Mouse (Mus musculus): Measurements from ENCODE around the gene Adgrb3. TPM values are rescaled to one million over a fixed set of nuclear protein-coding genes. Genes with fewer than 3 reads are reported as not detected.

Gene Adgrb3
- total RNA-seq, 2 experiments from 2014 or later: not detected

GRCm38 (mm10) chr1:25317142-25317541 is 512.4 kb downstream of the Adgrb3 start:
- no peak for ATAC-seq (ENCODE audit: poor library complexity, severe bottlenecking)

GRCm38 (mm10) chr1:25312344-25312743 is 517.2 kb downstream of the Adgrb3 start:
- ATAC-seq (ENCODE audit: poor library complexity, severe bottlenecking): no peak

DNA sequence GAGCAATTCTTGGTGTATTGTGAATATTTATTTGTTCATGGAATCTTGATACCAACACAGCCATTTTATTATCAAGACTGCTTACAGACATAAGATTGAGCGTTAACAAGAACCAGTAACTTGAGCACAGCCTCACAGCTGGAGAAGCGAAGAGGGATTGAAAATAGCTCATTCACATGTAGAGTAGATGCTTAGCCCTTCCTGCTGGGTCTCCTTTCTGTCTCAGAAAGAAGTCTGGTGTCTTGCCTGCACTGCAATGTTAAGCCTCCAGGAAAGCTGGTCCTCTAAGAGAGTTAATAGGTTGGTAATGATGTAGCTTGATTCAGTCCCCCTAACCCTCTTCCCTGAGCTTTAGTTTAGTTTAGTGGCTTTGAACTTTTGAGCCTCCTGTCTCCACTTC is 519.4 kb downstream of the Adgrb3 start:
- no peak for ATAC-seq (ENCODE audit: poor library complexity, severe bottlenecking)

DNA sequence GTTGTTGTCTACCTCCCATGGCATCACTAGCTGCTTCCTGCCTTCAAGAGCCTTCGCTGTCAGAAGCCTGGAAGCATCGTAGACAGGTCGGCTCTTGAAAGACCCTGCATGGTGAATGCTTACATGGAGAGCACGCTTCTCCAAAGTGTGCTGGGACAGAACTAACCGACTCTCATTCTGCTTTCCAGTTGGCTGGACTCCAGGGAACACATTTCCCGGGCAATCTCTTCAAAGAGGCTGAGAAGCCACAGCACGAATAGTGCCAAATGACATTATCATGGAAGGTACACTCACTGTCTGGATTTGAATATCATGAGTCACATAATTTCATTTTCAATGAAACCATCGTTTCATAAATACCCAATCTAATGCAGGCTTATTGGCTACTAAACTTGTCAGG is 548.0 kb downstream of the Adgrb3 start:
- no peak for ATAC-seq (ENCODE audit: poor library complexity, severe bottlenecking)

GRCm38 (mm10) chr1:25250562-25250961 is 578.9 kb downstream of the Adgrb3 start:
- ATAC-seq (ENCODE audit: poor library complexity, severe bottlenecking): no peak

DNA sequence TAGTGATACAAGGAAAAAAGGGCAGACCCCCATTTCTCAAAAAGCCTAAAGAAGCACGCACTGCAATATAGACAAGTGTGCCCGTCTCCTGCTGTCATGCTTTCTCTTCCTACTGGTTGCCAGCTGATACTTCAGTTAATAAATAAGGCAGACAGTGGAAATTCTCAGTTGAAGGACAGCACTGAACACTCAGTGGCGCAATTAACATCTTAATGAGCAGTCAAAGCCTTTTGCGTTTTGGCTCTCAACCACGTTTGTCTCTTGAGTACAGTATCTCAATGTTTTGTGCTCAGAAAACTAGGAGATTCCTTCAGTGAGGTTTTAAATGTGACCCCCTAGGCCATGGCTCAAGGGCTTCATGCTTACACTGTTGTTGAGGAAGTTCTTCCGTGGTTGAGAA is 587.1 kb downstream of the Adgrb3 start:
- no peak for ATAC-seq (ENCODE audit: poor library complexity, severe bottlenecking)

- ATAC-seq (ENCODE audit: poor library complexity, severe bottlenecking): no peak
Observed at GRCm38 (mm10) chr1:25229245-25229750, 600.2 kb downstream of the Adgrb3 start.

- no peak for ATAC-seq (ENCODE audit: poor library complexity, severe bottlenecking)
Observed at GRCm38 (mm10) chr1:25228381-25229244, 600.9 kb downstream of the Adgrb3 start.

GRCm38 (mm10) chr1:25227880-25228279 is 601.6 kb downstream of the Adgrb3 start:
- no peak for ATAC-seq (ENCODE audit: poor library complexity, severe bottlenecking)

DNA sequence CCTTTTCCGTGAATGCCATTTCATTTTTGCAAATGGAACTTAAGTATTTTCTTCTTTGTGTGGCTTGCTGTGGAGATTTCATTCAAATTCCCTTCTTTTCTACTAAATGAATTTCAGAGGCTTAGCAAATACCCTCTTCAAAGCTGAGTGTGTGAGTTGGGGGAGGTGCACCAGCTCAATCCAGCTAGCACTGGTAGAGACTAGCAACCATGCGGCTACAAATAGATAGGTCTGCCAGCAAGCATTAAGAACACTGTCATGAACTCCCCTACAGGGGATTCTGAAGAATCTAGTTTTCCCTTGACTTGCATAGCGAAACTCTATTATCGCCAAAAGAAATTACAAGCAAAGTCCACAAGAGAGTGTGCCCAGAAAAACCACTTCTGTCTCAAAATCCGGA is 624.9 kb downstream of the Adgrb3 start:
- no peak for ATAC-seq (ENCODE audit: poor library complexity, severe bottlenecking)

- no peak for ATAC-seq (ENCODE audit: poor library complexity, severe bottlenecking)
Observed at GRCm38 (mm10) chr1:25199392-25199791, 630.1 kb downstream of the Adgrb3 start.

- ATAC-seq (ENCODE audit: poor library complexity, severe bottlenecking): no peak
Observed at GRCm38 (mm10) chr1:25191986-25192385, 637.5 kb downstream of the Adgrb3 start.

- no peak for ATAC-seq (ENCODE audit: poor library complexity, severe bottlenecking)
Observed at GRCm38 (mm10) chr1:25189261-25189660, 640.2 kb downstream of the Adgrb3 start.

DNA sequence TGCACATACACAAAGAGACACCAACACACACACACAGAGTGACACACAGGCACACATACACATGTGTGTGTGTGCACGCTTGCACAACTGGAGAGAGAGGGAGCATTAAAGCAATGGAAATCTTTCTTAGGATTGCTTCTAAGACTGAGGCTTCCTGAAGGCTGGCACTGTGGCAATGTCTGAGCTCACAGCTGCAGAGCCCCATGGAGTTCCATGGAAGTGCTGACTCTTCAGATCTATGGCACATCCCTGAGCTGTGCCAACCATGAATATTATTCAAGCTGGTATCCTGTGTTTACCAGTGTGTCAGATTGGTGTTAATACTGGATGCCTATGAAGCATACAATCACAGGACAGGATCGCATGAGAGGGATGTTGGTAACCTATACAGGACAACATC is 643.6 kb downstream of the Adgrb3 start:
- no peak for ATAC-seq (ENCODE audit: poor library complexity, severe bottlenecking)

GRCm38 (mm10) chr1:25181881-25182280 is 647.6 kb downstream of the Adgrb3 start:
- ATAC-seq (ENCODE audit: poor library complexity, severe bottlenecking): no peak

DNA sequence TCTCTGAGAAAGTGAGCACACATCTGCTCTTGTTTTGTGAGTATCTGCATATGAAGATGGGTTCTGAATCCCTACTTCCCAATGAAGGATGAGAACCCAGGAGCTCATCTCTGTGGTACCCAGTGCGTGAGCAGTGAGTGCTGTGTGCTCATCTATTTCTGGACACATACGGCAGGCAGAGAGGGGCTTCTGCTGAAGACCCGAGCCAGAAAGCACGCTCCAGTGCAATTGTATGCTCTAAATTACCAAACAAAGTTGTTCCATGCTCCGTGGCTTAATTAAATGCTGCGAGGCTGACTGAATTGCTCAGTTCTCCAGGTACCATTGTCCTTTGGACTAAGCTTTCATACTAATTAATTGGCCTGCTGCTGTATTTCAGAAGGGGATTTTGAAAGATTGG is 648.9 kb downstream of the Adgrb3 start:
- no peak for ATAC-seq (ENCODE audit: poor library complexity, severe bottlenecking)

GRCm38 (mm10) chr1:25179860-25180582 is 649.5 kb downstream of the Adgrb3 start:
- ATAC-seq (ENCODE audit: poor library complexity, severe bottlenecking): no peak

- no peak for ATAC-seq (ENCODE audit: poor library complexity, severe bottlenecking)
Observed at GRCm38 (mm10) chr1:25178347-25179130, 651.0 kb downstream of the Adgrb3 start.

- ATAC-seq (ENCODE audit: poor library complexity, severe bottlenecking): no peak
Observed at GRCm38 (mm10) chr1:25167120-25167519, 662.4 kb downstream of the Adgrb3 start.

- ATAC-seq (ENCODE audit: poor library complexity, severe bottlenecking): no peak
Observed at GRCm38 (mm10) chr1:25166036-25166796, 663.3 kb downstream of the Adgrb3 start.
